Mouse (Mus musculus) cortical plate, adult 2 months (tissue): ENCODE results near the gene Ptgis.

Experiments used
- CTCF ChIP-seq: fragments of 200-500 bp; IDR thresholded peaks from 2 replicates; pipeline ENCODE4 v1.5.1; 2011; ENCODE audit warnings: mild to moderate bottlenecking, control low read depth, low read length; ENCODE audit not compliant: insufficient read depth; ENCODE audit errors: extremely low read depth
- POLR2A ChIP-seq: fragments of 200-500 bp; IDR thresholded peaks from 2 replicates; pipeline ENCODE4 v1.6.1; 2011; ENCODE audit warnings: mild to moderate bottlenecking, low read length, control low read depth; ENCODE audit not compliant: insufficient read depth; ENCODE audit errors: extremely low read depth

GRCm38 (mm10) chr2:167262433-167262832, 22.0 kb upstream of the Ptgis start:
- TF ChIP-seq CTCF (no peak), POLR2A (no peak)
